Mouse (Mus musculus): ENCODE data around the gene Gm8947. TPM values are rescaled to one million over a fixed set of nuclear protein-coding genes. Genes with fewer than 3 reads are reported as not detected.

Gene Gm8947
- not detected for polyA plus RNA-seq (2017; shearing (Covaris generic))

GRCm38 (mm10) chr1:151192075-151192474 is at the start of gene Gm8947:
Gm8947 (plus strand) TSS chr1:151192376.

GRCm38 (mm10) chr1:151182266-151182665 is 9.9 kb upstream of the Gm8947 start, which contains the start of gene Gm47985:
Gm47985 (plus strand) TSS chr1:151182537.

GRCm38 (mm10) chr1:151198120-151198519 is 5.9 kb downstream of the Gm8947 start, which contains the start of gene Gm47995:
Gm47995 (plus strand) TSS chr1:151198448.

GRCm38 (mm10) chr1:151203818-151204217 is 11.6 kb downstream of the Gm8947 start, which contains the start of gene 3110040M04Rik:
3110040M04Rik (plus strand) TSS chr1:151204121.

DNA sequence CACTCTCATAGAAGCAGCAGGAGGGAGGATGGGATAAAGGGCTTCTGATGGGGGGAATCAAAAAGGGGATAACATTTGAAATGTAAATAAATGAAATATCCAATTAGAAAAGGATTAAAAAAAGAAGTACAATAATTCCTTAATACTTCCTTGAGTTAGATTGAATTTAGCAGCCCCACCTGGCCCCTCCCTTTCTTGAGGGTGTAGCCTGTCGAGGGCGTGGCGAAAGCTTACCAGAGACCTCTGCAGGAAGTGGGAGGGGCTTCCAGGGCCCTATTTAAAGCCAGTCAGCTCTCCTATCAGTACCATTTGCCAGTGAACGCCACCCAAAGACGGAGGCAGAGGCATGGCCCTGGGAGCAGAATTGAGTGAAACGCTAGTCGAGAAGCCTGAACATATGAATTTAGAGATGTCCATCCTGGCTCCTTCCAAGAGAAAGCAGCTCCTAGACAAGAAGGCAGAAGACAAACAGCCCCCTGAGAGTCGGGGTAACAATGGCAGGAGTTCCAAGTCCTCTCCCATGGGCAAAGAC is 17.7 kb downstream of the Gm8947 start, which contains the start of gene Gm47996:
Gene Gm47996, plus strand, starts transcription at position 308 of the 532 bp plus-strand sequence.

Other genes starting within 250 kb of the Gm8947 start
- gene Hmcn1, start 198.9 kb upstream of the Gm8947 start, polyA plus RNA-seq (2017; shearing (Covaris generic)), result 0.49 TPM
- not detected for gene Gm47985, start 9.8 kb upstream of the Gm8947 start, polyA plus RNA-seq (2017; shearing (Covaris generic))
- gene Gm47995, start 6.1 kb downstream of the Gm8947 start, polyA plus RNA-seq (2017; shearing (Covaris generic)), result not detected
- not detected for gene 3110040M04Rik, start 11.7 kb downstream of the Gm8947 start, polyA plus RNA-seq (2017; shearing (Covaris generic))
- not detected for gene Gm47996, start 17.8 kb downstream of the Gm8947 start, polyA plus RNA-seq (2017; shearing (Covaris generic))
- gene Ivns1abp, start 152.1 kb downstream of the Gm8947 start, polyA plus RNA-seq (2017; shearing (Covaris generic)), result 197 TPM
- gene Swt1, start 236.1 kb downstream of the Gm8947 start, polyA plus RNA-seq (2017; shearing (Covaris generic)), result 41.6 TPM
- gene Trmt1l, start 236.2 kb downstream of the Gm8947 start, polyA plus RNA-seq (2017; shearing (Covaris generic)), result 90.7 TPM

Data from activated CD4-positive, CD25-positive, alpha-beta regulatory T cell, adult 9 weeks (primary cell).